Mouse (Mus musculus) lung, postnatal 0 days (tissue): Measurements from ENCODE around the gene Exoc7. TPM values are rescaled to one million over a fixed set of nuclear protein-coding genes. Genes with fewer than 3 reads are reported as not detected.

Experiments used
- ATAC-seq: fragments of 200-750 bp; cut with Nextera tagmentation; 2 replicates; pipeline ENCODE4 v1.8.0; 2017; ENCODE audit warnings: moderate library complexity
- DNase-seq: peaks from one replicate; pipeline ENCODE4 v3.0.0-alpha.2; 2016; ENCODE audit warnings: low spot score
- H3K27ac ChIP-seq: fragments of 300-500 bp; sonication (generic); 2 replicates; pipeline ENCODE4 v1.5.1; 2014; ENCODE audit warnings: antibody characterized with exemption, mild to moderate bottlenecking, low read length, mixed read lengths
- H3K27me3 ChIP-seq: fragments of 300-500 bp; sonication (generic); replicated peaks from 2 replicates; pipeline ENCODE4 v1.6.1; 2014; ENCODE audit warnings: low read length, mixed read lengths; ENCODE audit not compliant: insufficient read depth
- H3K36me3 ChIP-seq: fragments of 300-500 bp; sonication (generic); 2 replicates; pipeline ENCODE4 v1.6.1; 2014; ENCODE audit warnings: low read length, mixed read lengths; ENCODE audit not compliant: insufficient read depth
- H3K4me1 ChIP-seq: fragments of 300-500 bp; sonication (generic); 2 replicates; pipeline ENCODE4 v1.6.1; 2014; ENCODE audit warnings: antibody characterized with exemption, low read depth, low read length, mixed read lengths; ENCODE audit not compliant: insufficient read depth
- H3K4me2 ChIP-seq: fragments of 300-500 bp; sonication (generic); replicated peaks from 2 replicates; pipeline ENCODE4 v1.6.1; 2014; ENCODE audit warnings: low read depth, mild to moderate bottlenecking, low read length, moderate library complexity, mixed read lengths
- H3K4me3 ChIP-seq: fragments of 300-500 bp; sonication (generic); 2 replicates; pipeline ENCODE4 v1.5.1; 2014; ENCODE audit warnings: low read depth, low read length
- H3K9ac ChIP-seq: fragments of 300-500 bp; sonication (generic); replicated peaks from 2 replicates; pipeline ENCODE4 v1.6.1; 2014; ENCODE audit warnings: low read depth, mild to moderate bottlenecking
- H3K9me3 ChIP-seq: fragments of 300-500 bp; sonication (generic); 2 replicates; pipeline ENCODE4 v1.6.1; 2016; ENCODE audit warnings: low read length, mixed read lengths
- CTCF ChIP-seq: IDR thresholded peaks from 2 replicates; pipeline ENCODE4 v1.5.1; 2016; ENCODE audit warnings: antibody characterized with exemption, mild to moderate bottlenecking
- EP300 ChIP-seq: IDR thresholded peaks from 2 replicates; pipeline ENCODE4 v1.6.1; 2016; ENCODE audit warnings: antibody characterized with exemption, mild to moderate bottlenecking, control low read depth
- WGBS: fragments of 180-500 bp; shearing (Covaris S2); extraction: QIAGEN DNeasy Blood & Tissue Kit; methylation state at CpG from one replicate; pipeline ENCODE4 v1.1.7; 2014; 5-methylcytosine and 5-hydroxymethylcytosine counted together
- polyA plus RNA-seq: library from polyadenylated mRNA; unstranded; fragments of >200 nt; fragmentation: Nextera tagmentation; extraction: Ambion mirVana; gene quantifications from 2 replicates; pipeline ENCODE4 v1.2.1, GENCODE M21; 2015

The Exoc7 gene
- polyA plus RNA-seq, 1 experiment from 2014 or later: 41.9 TPM

GRCm38 (mm10) chr11:116342069-116342791, 35.2 kb upstream of the Exoc7 start:
- no peaks in the 10 kb centered on the region for H3K27me3 ChIP-seq
- no peaks in the 10 kb centered on the region for H3K4me1 ChIP-seq
- WGBS: 60% methylated on average over 25 of the region's 25 CpGs
- no peak overlapping the region for H3K9ac ChIP-seq
- no peaks in the 10 kb centered on the region for H3K9me3 ChIP-seq
- H3K4me2 ChIP-seq: no peak overlapping the region
- H3K4me3 ChIP-seq: no peak overlapping the region
- no peak for ATAC-seq
- no peaks in the 10 kb centered on the region for H3K36me3 ChIP-seq
- DNase-seq: no peak
- no peak overlapping the region for H3K27ac ChIP-seq
- no peak for TF ChIP-seq EP300
- no peak for TF ChIP-seq CTCF

- DNase-seq (no peak), ATAC-seq (no peak)
- Histone ChIP-seq H3K27me3 (peaks cover 12% of the 10 kb centered on the region), H3K36me3 (no peaks in the 10 kb centered on the region), H3K9ac (no peak overlapping the region), H3K4me3 (no peak overlapping the region), H3K4me1 (peaks cover 10% of the 10 kb centered on the region; the same call in 1 of the 2 replicates), H3K4me2 (no peak overlapping the region), H3K27ac (no peak overlapping the region), H3K9me3 (no peaks in the 10 kb centered on the region)
- TF ChIP-seq CTCF (no peak), EP300 (no peak)
- 68% methylated on average over 6 of the region's 6 CpGs for WGBS
These were observed 30.5 kb upstream of the Exoc7 start for GRCm38 (mm10) chr11:116337531-116337930.

GRCm38 (mm10) chr11:116337000-116337399, 30.0 kb upstream of the Exoc7 start:
- H3K27ac ChIP-seq: no peak overlapping the region
- WGBS: 35% methylated on average over 11 of the region's 12 CpGs

DNA sequence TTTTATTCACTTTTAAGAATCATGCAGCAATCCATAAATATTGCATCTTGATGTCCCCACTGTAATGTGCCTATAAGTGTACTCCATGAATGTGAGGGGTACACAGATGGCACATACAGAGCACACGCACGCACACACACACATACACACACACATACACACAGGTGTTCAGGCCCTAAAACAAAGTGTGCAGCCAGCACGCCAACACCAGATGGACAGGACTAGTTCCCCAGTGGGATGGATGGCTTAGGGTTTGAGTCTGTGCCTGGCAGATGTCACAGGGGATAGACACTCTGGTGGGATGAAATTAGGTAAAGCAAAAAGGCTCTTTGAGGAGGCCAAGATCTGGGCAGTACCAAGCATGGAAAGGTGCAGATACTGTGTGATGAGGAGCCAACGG, 29.4 kb upstream of the Exoc7 start:
- Histone ChIP-seq H3K27me3 (peaks cover 12% of the 10 kb centered on the region), H3K4me1 (peaks cover 10% of the 10 kb centered on the region; the same call in 1 of the 2 replicates), H3K9ac (no peak overlapping the region), H3K9me3 (no peaks in the 10 kb centered on the region), H3K4me2 (no peak overlapping the region), H3K36me3 (no peaks in the 10 kb centered on the region), H3K27ac (no peak overlapping the region), H3K4me3 (no peak overlapping the region)
- no peak for ATAC-seq
- TF ChIP-seq EP300: no peak
- no peak for TF ChIP-seq CTCF
- WGBS: 89% methylated on average over 4 of the region's 4 CpGs
- no peak for DNase-seq

More at GRCm38 (mm10) chr11:116337000-116337399, 30.0 kb upstream of the Exoc7 start:
- DNase-seq (no peak), ATAC-seq (no peak)
- Histone ChIP-seq H3K27me3 (peaks cover 12% of the 10 kb centered on the region), H3K36me3 (no peaks in the 10 kb centered on the region), H3K4me1 (peaks cover 10% of the 10 kb centered on the region; the same call in 1 of the 2 replicates), H3K4me3 (no peak overlapping the region), H3K4me2 (no peak overlapping the region), H3K9ac (no peak overlapping the region), H3K9me3 (no peaks in the 10 kb centered on the region)
- no peak for TF ChIP-seq EP300
- no peak for TF ChIP-seq CTCF

DNA sequence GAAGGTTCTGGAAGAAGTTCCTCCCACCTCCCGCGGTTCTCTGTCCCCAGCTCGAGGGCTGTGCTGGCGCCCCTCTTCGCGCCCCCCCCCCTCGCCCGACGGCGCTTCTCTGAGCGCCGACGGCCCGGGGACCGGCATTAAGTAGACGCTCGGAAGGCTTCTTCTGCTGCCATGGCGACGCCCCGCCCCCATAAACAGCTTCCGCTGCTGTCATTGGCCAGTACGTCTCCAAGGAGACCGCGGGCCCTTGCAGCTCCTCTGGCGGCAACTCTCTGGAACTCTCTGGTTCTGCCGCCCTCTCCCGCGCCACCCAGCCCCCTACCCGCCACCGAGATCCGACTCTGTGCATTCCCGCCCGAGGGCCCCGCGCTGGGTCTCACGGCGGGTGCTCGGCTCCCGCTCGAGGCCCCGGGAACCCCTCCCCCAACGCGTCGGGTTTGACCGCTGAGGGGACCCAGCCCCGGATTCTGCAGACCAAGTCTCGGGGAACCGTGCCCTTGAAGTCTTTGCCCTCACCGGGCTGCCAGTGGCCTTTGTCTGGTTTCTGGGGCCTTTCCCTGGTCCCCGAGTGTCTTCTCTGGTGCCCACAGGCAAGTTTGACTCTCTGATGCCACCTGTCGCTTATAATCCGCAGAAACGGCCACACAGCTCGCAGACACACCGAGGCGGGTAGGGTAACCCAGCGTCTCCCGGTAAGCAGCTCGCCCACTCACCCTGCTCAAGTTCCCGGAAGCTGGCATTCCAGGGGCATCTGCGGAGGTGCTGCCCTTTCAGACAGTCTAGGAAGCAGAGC, 28.4 kb upstream of the Exoc7 start, which contains the start of gene Foxj1:
Gene Foxj1, minus strand, starts transcription at position 156 of the 793 bp plus-strand sequence.
- ATAC-seq (peak; percentile 97), DNase-seq (peak; percentile 96)
- Histone ChIP-seq H3K4me3 (peak within 1 kb of the TSS; percentile 66), H3K27me3 (peaks cover 12% of the 10 kb centered on the region), H3K27ac (0 out of 2 replicates have a peak within 1 kb of the TSS, but pooled peaks have one; percentile 14), H3K4me1 (peaks cover 10% of the 10 kb centered on the region; the same call in 1 of the 2 replicates), H3K4me2 (peak within 1 kb of the TSS; percentile 100), H3K9ac (peak within 1 kb of the TSS; percentile 36; the same call in 1 of the 2 replicates), H3K36me3 (no peaks in the 10 kb centered on the region), H3K9me3 (no peaks in the 10 kb centered on the region)
- WGBS: under 1% methylated on average over 56 of the region's 61 CpGs
- TF ChIP-seq CTCF: peak; percentile 71
- TF ChIP-seq EP300: no peak

- Histone ChIP-seq H3K27ac (0 out of 2 replicates have a peak overlapping the region, but pooled peaks have one; percentile 14), H3K4me2 (peak overlapping the region; percentile 100), H3K4me1 (peaks cover 14% of the 10 kb centered on the region; the same call in 1 of the 2 replicates), H3K9me3 (no peaks in the 10 kb centered on the region), H3K36me3 (no peaks in the 10 kb centered on the region), H3K4me3 (peak overlapping the region; percentile 66; the same call in 1 of the 2 replicates), H3K9ac (no peak overlapping the region), H3K27me3 (peaks cover 12% of the 10 kb centered on the region)
- WGBS: 4% methylated on average over 22 of the region's 26 CpGs
- DNase-seq (no peak), ATAC-seq (no peak)
- TF ChIP-seq EP300: no peak
- no peak for TF ChIP-seq CTCF
These were observed 27.4 kb upstream of the Exoc7 start for GRCm38 (mm10) chr11:116334417-116334782.
